Mouse (Mus musculus) lung, embryonic 14.5 days (tissue): Measurements from ENCODE around the gene Rem2. TPM values are rescaled to one million over a fixed set of nuclear protein-coding genes. Genes with fewer than 3 reads are reported as not detected.
A peak's percentile ranks its signal among the peaks of the same experiment; 100 is the strongest.

ENCODE experiments used
- ATAC-seq: fragments of 200-750 bp; cut with Nextera tagmentation; 2 replicates; pipeline ENCODE4 v1.8.0; 2017; ENCODE audit warnings: mild to moderate bottlenecking, moderate TSS enrichment, moderate library complexity; ENCODE audit not compliant: insufficient read depth
- DNase-seq: peaks from one replicate; pipeline ENCODE4 v3.0.0-alpha.2; 2015
- H3K27ac ChIP-seq: fragments of 300-500 bp; sonication (generic); 2 replicates; pipeline ENCODE4 v1.5.1; 2014; ENCODE audit warnings: low read depth, mild to moderate bottlenecking, moderate library complexity
- H3K27me3 ChIP-seq: fragments of 300-500 bp; sonication (generic); 2 replicates; pipeline ENCODE4 v1.6.1; 2014; ENCODE audit warnings: low read length, control low read depth; ENCODE audit not compliant: insufficient read depth
- H3K36me3 ChIP-seq: fragments of 300-500 bp; sonication (generic); 2 replicates; pipeline ENCODE4 v1.6.1; 2014; ENCODE audit warnings: control low read depth; ENCODE audit not compliant: insufficient read depth
- H3K4me1 ChIP-seq: fragments of 300-500 bp; sonication (generic); 2 replicates; pipeline ENCODE4 v1.6.1; 2014; ENCODE audit warnings: antibody characterized with exemption, control low read depth; ENCODE audit not compliant: insufficient read depth
- H3K4me2 ChIP-seq: fragments of 300-500 bp; sonication (generic); 2 replicates; pipeline ENCODE4 v1.6.1; 2014; ENCODE audit warnings: mild to moderate bottlenecking
- H3K4me3 ChIP-seq: fragments of 300-500 bp; sonication (generic); 2 replicates; pipeline ENCODE4 v1.5.1; 2014; ENCODE audit warnings: low read depth, low read length
- H3K9ac ChIP-seq: fragments of 300-500 bp; sonication (generic); 2 replicates; pipeline ENCODE4 v1.6.1; 2014
- H3K9me3 ChIP-seq: fragments of 300-500 bp; sonication (generic); 2 replicates; pipeline ENCODE4 v1.6.1; 2016; ENCODE audit warnings: low read depth, low read length, control low read depth
- CTCF ChIP-seq: IDR thresholded peaks from 2 replicates; pipeline ENCODE4 v1.5.1; 2016; ENCODE audit warnings: antibody characterized with exemption, low read depth
- WGBS: fragments of 180-500 bp; shearing (Covaris S2); extraction: QIAGEN DNeasy Blood & Tissue Kit; methylation state at CpG from one replicate; pipeline ENCODE4 v1.1.7; 2014; 5-methylcytosine and 5-hydroxymethylcytosine counted together
- polyA plus RNA-seq: library from polyadenylated mRNA; unstranded; fragments of >200 nt; fragmentation: Nextera tagmentation; extraction: Ambion mirVana; gene quantifications from 2 replicates; pipeline ENCODE4 v1.2.1, GENCODE M21; 2014

Gene Rem2
- polyA plus RNA-seq, 1 experiment from 2014 or later = 8.1 TPM

DNA sequence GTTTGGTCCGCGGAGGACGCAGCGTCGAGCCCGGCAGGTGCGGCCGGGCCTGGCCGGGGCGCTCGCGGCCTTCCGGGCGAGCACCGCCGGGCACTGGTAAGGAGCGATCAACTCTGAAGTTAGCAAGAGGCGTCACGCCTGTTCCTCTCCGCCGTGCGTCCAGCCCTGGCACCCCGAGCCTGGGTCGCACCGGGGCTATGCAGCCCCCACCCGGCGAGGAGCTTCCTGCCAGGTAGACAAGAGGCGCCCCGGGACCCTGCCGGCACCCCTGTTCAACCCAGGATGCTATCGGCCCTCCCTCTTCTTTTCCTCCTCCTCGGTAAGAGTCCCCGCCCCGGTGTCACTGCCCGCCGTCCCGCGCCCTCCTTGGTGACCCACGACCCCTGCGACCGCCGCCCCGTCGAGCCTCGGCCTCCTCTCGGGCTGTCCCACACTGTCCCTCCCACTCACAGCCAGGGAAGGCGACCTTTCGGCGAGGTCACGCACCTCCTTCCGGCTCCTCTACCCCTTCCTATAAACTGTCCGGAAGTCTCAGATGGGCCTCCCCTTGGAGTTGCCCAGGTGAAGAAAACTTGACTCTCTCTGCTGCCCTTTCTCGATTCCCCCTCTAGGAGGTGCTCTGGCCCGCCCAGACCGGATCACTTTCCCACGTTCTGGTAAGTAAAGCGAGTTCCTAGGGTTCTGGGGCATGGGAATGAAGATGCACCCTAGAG is 11.5 kb upstream of the Rem2 start:
- Histone ChIP-seq H3K4me1 (peaks cover 4% of the 10 kb centered on the region; the same call in 1 of the 2 replicates), H3K9ac (peak overlapping the region; percentile 81), H3K9me3 (no peaks in the 10 kb centered on the region), H3K4me3 (peak overlapping the region; percentile 85), H3K4me2 (peak overlapping the region; percentile 86), H3K36me3 (peaks cover 30% of the 10 kb centered on the region), H3K27ac (peak overlapping the region; percentile 79), H3K27me3 (no peaks in the 10 kb centered on the region)
- ATAC-seq = peak; percentile 83
- WGBS = 2% methylated on average over 45 of the region's 57 CpGs
- peak; percentile 84 for DNase-seq
- peak; percentile 67 for TF ChIP-seq CTCF

DNA sequence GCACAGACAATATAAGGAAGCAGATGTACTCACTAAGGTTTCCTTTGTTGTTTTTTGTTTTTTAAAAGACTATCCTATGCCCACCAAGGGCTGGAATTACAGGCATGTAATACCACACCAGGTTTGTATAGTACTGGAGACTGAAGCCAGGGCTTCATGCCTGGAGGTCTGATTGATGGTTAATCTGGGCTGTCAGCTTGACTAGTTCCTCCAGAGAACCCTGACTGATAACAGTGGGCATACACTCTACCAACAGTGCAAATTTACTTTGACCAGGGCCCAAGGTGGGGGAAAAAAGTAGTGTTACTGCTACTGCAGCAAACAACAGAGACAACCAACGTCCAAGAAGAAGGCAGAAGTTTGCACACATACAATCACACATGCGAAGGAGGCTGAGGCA is 4.4 kb upstream of the Rem2 start:
- Histone ChIP-seq H3K27me3 (no peaks in the 10 kb centered on the region), H3K9me3 (no peaks in the 10 kb centered on the region), H3K4me1 (peaks cover 10% of the 10 kb centered on the region), H3K4me2 (no peak overlapping the region), H3K9ac (no peak overlapping the region), H3K4me3 (no peak overlapping the region), H3K27ac (no peak overlapping the region), H3K36me3 (peaks cover 39% of the 10 kb centered on the region)
- DNase-seq (peak; percentile 42), ATAC-seq (peak; percentile 21; the same call in 1 of the 2 replicates)
- whole genome bisulfite sequencing = 79% methylated on average over 2 of the region's 2 CpGs
- no peak for TF ChIP-seq CTCF

DNA sequence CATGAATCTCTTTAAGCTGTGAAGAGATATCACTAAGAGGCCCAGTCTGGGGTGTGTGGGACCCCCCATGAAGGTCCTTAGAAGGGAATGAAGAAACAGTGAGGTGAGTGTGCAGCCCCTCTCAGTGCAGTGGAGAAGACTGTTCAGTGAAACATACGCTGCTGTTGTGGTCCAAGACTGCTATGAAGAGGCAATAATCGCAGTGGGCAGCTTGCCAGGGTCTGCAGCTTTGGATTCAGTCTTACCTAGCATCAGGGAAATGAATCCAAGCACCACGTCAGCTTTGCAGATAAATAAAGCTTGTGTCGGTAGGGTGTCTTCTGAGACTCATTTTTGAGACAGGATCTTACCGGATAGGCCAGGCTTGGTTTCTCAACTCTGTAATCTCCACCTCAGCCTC is 3.2 kb upstream of the Rem2 start:
- Histone ChIP-seq H3K4me1 (peaks cover 16% of the 10 kb centered on the region), H3K36me3 (peaks cover 28% of the 10 kb centered on the region), H3K4me2 (no peak overlapping the region), H3K27me3 (no peaks in the 10 kb centered on the region), H3K27ac (no peak overlapping the region), H3K9me3 (no peaks in the 10 kb centered on the region), H3K4me3 (no peak overlapping the region), H3K9ac (no peak overlapping the region)
- WGBS = 42% methylated on average over 5 of the region's 5 CpGs
- ATAC-seq (no peak), DNase-seq (peak; percentile 54)
- no peak for TF ChIP-seq CTCF

DNA sequence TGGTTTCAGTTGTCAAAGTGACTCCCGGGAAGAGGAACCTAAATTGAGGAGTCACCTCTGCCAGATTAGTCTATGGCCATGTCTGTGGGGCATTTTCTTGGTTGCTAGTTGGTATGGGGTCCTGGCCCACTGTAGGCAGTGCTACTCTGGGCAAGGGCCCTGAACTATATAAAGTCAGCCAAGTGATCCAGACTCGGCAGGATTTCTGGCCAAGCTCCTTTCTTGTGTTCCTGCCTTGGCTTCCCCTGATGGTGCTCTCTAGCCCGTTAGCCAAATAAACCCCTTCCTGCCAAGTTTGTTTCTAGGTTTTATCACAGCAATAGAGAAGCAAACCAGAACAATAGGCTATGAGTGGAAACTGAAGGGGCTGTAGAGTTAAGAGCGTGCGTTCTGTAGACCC is 1.2 kb upstream of the Rem2 start:
- TF ChIP-seq CTCF = no peak
- no peaks in the 10 kb centered on the region for H3K9me3 ChIP-seq
- H3K9ac ChIP-seq = no peak overlapping the region
- peaks cover 14% of the 10 kb centered on the region for H3K27me3 ChIP-seq
- ATAC-seq (no peak), DNase-seq (no peak)
- peaks cover 19% of the 10 kb centered on the region for H3K4me1 ChIP-seq
- H3K4me3 ChIP-seq = no peak overlapping the region
- no peak overlapping the region for H3K4me2 ChIP-seq
- WGBS = 66% methylated on average over 5 of the region's 5 CpGs
- H3K27ac ChIP-seq = no peak overlapping the region
- H3K36me3 ChIP-seq = peaks cover 7% of the 10 kb centered on the region

DNA sequence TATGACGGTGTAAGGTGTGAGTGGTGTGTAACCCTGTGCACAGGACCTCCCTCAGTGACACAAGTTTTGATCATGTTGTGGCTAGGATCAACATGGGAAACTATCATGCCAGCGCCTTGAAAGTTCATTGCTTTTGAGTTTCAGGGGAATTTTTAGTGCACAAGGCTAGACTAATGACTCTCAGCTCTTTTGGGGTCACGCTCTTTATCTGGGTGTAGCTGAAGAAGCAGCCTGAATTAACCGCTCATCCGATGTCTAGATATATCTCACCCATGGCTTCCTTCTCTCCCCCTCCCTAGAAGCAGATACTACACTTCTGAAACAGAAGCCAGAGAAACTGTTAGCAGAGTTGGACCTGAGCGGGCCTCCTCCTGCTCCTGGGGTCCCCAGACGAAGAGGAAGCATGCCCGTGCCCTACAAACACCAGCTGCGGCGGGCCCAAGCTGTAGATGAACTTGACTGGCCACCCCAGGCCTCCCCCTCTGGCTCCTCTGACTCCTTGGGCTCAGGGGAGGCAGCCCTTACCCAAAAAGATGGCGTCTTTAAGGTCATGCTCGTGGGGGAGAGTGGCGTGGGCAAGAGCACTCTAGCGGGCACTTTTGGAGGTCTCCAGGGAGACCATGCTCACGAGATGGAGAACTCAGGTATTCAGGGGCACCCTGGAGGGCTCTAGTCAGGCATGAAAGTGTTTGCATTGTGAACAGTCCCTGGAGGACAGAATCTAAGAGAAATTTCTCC is 1.4 kb downstream of the Rem2 start:
- H3K9ac ChIP-seq = no peak overlapping the region
- H3K27me3 ChIP-seq = peaks cover 17% of the 10 kb centered on the region
- H3K36me3 ChIP-seq = no peaks in the 10 kb centered on the region
- no peak overlapping the region for H3K27ac ChIP-seq
- ATAC-seq (no peak), DNase-seq (no peak)
- peaks cover 19% of the 10 kb centered on the region for H3K4me1 ChIP-seq
- no peak overlapping the region for H3K4me3 ChIP-seq
- no peaks in the 10 kb centered on the region for H3K9me3 ChIP-seq
- WGBS = 62% methylated on average over 15 of the region's 15 CpGs
- H3K4me2 ChIP-seq = no peak overlapping the region; the same call in 1 of the 2 replicates
- TF ChIP-seq CTCF = no peak

DNA sequence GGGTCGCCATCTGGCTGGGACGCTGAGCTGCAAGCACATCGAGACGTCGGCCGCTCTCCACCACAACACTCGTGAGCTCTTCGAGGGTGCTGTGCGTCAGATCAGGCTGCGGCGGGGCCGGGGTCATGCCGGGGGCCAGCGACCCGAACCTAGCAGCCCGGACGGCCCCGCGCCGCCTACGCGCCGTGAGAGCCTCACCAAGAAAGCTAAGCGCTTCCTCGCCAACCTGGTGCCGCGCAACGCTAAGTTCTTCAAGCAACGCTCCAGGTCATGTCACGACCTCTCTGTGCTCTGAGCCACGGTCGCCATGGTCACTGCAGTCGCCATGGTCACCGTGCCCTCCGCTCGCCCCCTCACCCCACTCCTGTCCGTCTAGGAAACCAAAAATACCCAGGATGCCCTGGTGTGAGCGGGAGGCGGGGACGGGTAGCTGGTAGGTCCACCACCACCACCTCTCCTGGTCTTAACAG is 3.6 kb downstream of the Rem2 start:
- DNase-seq = peak; percentile 30
- Histone ChIP-seq H3K27ac (no peak overlapping the region), H3K4me3 (peak overlapping the region; percentile 42), H3K9ac (peak overlapping the region; percentile 55), H3K36me3 (no peaks in the 10 kb centered on the region), H3K4me2 (peak overlapping the region; percentile 78), H3K27me3 (peaks cover 17% of the 10 kb centered on the region), H3K9me3 (no peaks in the 10 kb centered on the region), H3K4me1 (peaks cover 19% of the 10 kb centered on the region)
- no peak for ATAC-seq
- 2% methylated on average over 40 of the region's 40 CpGs for WGBS
- TF ChIP-seq CTCF = no peak

DNA sequence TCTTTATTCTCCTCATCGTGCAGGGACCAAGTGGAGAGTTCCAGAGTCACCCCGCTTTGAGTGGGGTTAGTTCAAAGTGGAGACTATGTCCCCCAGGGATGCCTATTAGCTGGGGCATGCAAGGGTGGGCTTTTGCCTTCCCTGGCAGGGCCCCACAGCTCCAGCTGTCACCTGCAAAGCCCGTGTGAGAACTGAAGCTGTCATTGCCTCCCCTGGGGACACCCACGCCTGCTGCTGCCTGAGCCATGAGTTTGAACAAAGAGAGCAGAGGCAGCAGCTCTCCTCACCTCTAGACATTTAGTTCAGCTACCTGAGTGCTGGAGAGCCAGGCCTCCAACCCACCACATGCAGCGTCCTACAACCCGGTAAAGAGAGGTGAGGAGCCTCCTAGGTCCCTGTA is 4.8 kb downstream of the Rem2 start:
- no peak overlapping the region for H3K9ac ChIP-seq
- H3K4me2 ChIP-seq = no peak overlapping the region
- TF ChIP-seq CTCF = no peak
- H3K4me1 ChIP-seq = peaks cover 15% of the 10 kb centered on the region
- WGBS = 64% methylated on average over 6 of the region's 6 CpGs
- peaks cover 17% of the 10 kb centered on the region for H3K27me3 ChIP-seq
- DNase-seq (no peak), ATAC-seq (no peak)
- no peak overlapping the region for H3K27ac ChIP-seq
- no peak overlapping the region for H3K4me3 ChIP-seq
- H3K9me3 ChIP-seq = no peaks in the 10 kb centered on the region
- no peaks in the 10 kb centered on the region for H3K36me3 ChIP-seq
